Mouse (Mus musculus): ENCODE results near the gene Sptbn4.

Gene Sptbn4

GRCm38 (mm10) chr7:27327500-27327899 is 120.0 kb downstream of the Sptbn4 start:
- DNase-seq (ENCODE audit: low spot score in 2 of 2): no peak

DNA sequence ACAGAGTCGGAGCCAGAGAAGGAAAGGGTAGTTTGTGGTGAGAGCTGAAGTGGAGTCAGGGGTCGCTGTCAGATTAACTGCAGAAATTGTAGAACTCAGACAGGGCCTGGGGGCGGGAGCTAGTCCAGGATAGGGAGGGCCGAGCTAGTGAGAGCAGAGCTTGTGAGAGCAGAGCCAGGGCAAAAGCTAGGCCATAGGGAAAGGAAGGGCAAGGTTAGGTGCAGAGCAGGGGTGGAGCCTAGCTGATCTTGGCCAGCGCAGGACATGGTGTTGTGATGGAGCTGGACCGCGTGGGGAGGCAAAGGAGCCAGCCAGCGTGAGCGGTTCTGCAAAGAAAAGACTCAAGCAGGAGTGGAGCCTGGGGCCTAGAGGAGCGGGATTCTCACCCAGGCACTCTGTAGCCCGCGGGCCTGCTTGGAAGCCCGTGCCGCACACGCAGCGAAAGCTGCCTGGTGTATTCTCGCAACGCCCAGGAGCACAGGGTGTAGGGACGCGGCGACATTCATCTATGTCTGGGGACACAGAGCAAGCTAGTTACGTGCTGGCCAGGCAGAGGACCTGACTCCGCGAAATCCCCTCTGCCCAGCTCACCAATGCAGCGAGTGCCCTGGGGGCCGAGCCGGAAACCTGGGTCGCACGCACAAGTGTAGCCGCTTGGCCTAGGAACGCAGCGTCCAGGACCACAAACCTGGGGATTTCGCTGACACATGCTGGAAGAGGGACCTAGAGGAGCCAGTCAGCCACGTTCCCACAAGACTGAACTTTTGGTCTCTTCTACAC is 121.2 kb downstream of the Sptbn4 start:
- no peak for DNase-seq (ENCODE audit: low spot score in 2 of 2)

GRCm38 (mm10) chr7:27325697-27326096 is 121.8 kb downstream of the Sptbn4 start:
- DNase-seq (ENCODE audit: low spot score in 2 of 2): no peak

DNA sequence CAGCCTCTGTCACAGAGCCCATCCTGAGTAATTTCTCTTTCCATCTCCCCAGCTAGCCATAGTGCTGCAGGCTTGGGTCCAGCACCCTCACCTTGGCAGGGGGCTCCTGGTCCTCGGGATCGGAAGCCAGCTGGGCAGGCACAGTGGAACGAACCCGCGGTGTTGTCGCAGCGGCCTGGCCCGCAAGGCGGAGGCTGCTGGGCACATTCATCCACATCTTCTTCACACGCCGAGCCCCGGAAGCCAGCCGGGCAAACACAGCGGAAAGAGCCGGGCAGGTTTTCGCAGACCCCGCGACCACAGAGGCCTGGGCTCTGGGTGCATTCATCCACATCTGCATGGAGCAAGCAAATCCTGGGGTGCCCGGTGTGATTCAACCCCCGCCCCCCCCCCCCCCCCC is 122.6 kb downstream of the Sptbn4 start:
- no peak for DNase-seq (ENCODE audit: low spot score in 2 of 2)

DNA sequence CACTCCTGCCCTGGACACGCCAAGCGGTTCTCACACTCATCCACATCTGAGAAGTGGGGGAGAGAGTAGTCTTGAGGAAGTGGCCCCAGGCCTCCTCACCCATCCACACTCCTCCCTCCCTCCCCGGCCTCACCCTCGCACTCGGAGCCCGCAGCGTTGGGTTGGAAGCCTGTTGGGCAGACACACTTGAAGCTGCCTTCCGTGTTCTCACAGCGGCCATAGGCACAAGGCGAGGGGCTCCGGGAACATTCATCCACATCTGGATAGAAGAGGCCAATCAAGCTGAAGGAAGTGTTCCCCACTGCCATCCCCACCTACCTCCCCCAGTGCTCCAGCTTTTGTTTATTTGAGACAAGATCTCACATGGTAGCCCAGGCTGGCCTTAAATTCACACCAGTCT is 123.3 kb downstream of the Sptbn4 start:
- DNase-seq (ENCODE audit: low spot score in 2 of 2): no peak

GRCm38 (mm10) chr7:27323001-27323400 is 124.5 kb downstream of the Sptbn4 start:
- no peak for DNase-seq (ENCODE audit: low spot score in 2 of 2)

DNA sequence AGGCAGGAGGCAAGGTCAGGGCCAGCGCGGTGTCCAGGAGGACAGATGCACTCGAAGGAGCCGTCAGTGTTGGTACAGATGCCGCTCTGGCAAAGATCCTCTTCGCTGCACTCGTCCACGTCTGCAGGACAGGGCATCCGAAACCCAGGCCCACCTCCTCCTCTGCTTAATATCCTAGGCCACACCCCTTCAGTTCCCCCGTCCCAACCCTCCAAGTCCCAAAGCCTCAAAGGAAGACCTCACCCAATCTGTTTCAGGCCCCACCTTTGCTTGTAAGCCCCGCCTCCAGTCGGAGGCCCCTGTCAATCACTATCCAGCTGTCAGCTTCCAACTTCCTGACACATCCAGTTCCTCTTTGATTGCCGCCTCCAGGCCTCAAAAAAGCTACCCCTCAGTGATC is 125.2 kb downstream of the Sptbn4 start:
- DNase-seq (ENCODE audit: low spot score in 2 of 2): no peak

DNA sequence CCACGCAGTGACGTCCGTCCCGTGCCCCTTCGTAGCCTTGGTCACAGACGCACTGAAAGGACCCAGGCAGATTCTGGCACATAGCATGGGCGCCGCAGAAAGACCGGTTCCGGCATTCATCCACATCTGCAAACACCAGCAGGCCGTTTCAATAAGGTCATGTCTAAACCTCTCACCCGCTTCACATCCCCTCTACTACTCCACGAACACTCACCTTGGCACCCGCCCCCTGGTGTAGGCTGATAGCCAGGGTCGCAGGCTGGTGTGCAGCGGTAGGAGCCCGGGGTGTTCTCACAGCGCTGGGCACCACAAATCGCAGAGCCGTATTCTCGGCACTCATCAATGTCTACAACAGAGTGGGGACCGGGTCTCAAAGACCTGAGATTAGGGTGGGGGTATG is 128.1 kb downstream of the Sptbn4 start:
- no peak for DNase-seq (ENCODE audit: low spot score in 2 of 2)

DNA sequence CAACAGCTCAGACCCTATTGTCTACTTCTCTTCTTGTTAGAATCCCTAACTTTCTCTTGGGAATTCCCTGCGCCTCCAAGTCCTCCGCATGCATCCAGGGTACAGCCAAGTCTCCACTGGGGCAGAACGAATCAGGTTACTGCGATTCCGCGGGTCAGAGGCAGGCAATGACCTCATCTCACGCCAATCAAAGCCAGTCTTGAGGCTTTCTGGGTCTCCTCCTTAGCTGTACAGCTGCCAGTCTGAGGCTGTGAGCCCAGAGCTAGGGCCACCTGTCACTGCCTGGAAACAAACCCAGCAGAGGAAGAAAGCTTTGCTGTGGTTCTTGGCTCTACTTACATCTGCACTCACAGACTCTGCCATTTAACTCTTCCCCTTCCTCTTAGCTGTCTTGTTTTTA is 131.5 kb downstream of the Sptbn4 start:
- no peak for DNase-seq (ENCODE audit: low spot score in 2 of 2)

DNA sequence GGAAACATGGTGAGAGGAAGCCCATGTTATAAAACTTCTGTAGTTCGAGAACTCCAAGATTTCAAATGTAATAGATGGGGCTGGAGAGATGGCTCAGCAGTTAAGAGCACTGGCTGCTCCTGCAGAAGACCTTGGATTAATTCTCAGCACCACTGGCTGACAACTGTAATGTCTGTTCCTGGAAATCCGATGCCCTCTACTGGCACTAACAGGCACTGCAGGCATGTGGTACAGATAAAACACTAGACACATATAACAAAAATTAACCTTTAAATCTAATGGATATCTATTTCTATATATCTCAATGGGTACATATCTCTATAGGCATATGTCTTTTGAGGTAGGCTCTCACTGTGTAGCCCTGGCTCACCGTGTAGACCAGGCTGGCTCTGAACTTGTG is 133.1 kb downstream of the Sptbn4 start:
- no peak for DNase-seq (ENCODE audit: low spot score in 2 of 2)

DNA sequence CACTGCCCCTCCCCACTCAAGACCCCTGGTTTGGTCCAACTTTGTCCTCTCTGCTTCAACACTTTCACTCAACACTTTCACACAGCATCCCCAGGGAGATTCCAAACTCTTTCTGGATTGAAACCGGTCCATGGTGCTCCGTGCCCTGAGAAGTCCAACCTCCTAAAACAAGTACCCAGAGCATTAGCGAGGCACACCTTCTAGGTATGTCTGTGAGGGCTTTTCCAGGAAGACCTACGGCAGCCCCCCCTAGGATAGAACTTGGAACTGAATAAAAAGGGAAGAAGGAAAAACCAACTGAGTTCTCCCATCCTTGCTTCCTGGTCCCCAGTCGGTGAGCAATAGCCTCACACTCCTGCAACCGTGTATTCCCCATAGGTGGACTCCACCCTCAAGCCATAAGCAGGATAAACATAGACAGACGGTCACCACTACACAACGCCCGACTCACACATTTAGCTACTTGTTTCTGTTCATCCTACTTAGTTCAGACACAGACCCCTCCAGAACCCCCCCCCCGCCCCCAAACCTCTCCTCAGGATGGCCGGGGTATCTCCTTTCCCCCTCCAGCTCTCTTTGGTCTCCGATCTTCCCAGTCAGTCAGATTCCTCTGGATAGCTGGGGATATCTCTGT is 135.7 kb downstream of the Sptbn4 start:
- no peak for DNase-seq (ENCODE audit: low spot score in 2 of 2)

DNA sequence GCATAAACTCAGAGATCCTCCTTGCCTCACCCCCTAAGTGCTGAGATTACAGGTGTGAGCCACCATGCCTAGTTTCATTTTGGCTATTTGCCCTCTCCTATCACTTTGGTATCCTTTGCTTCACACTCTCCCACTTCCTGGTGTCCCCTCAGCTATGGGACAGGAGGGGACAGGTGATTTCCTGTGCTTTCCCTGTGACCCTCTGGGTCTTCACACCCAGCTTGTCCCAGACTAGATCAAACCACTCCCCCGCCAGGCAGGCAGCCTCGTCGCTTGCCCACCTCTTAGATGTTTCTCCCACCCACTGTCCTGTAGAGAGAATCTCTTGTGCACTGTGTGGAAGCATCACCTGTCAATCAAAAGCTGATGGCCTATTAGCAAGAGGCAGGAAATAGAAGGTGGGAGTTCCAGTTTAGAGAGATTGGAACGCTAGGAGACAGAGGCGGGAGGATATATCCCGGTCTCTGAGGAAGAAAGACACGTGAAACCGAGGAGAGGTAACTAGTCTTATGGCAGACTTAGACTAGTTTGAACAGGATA is 136.4 kb downstream of the Sptbn4 start:
- DNase-seq (ENCODE audit: low spot score in 2 of 2): no peak

GRCm38 (mm10) chr7:27310306-27310705 is 137.2 kb downstream of the Sptbn4 start:
- DNase-seq (ENCODE audit: low spot score in 2 of 2): peak in 1 of 2 experiments; percentile 12

- DNase-seq (ENCODE audit: low spot score in 2 of 2): no peak
Observed at GRCm38 (mm10) chr7:27309832-27310231, 137.7 kb downstream of the Sptbn4 start.

DNA sequence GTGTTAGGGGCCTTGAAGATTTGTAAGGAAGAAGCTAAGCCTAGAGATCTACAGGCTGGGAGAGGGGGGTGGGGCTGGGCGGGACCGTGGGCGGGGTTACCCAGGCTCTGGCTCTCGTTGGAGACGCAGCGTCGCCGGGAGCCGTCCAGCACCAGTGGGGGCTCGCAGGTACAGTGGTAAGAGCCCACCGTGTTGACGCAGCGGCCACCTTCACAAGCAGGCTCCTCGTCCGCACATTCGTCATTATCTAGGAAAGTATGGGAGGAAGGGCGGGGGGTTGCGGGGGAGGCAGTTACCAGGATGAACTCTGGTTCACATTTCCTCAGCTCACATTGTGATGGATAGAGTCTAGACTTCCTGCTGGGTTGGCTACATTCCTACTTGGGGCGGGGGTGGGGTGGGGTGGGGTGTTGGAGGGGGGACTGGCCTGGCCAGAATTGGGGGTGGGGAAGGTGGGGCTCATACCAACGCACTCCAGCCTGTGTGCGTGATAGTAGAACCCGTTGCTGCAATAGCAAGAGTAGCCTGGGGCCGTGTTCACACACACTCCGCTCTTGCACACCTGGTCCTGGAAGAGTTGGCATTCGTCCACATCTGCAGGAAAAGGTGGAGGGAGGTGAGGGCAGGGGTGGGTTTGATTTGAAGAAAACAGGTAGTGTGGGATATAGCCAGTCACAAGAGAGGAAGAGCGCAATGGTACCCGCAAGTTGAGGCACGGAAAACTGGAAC is 138.5 kb downstream of the Sptbn4 start:
- DNase-seq (ENCODE audit: low spot score in 2 of 2): no peak

- DNase-seq (ENCODE audit: low spot score in 2 of 2): no peak
Observed at GRCm38 (mm10) chr7:27307551-27307950, 139.9 kb downstream of the Sptbn4 start.
